Mouse (Mus musculus) neural tube, embryonic 11.5 days (tissue): ENCODE results near the gene Wdr26. TPM values are rescaled to one million over a fixed set of nuclear protein-coding genes. Genes with fewer than 3 reads are reported as not detected.
A peak's percentile ranks its signal among the peaks of the same experiment; 100 is the strongest.

Experiments used
- ATAC-seq: fragments of 200-750 bp; cut with Nextera tagmentation; 2 replicates; pipeline ENCODE4 v1.8.0; 2017; ENCODE audit warnings: moderate number of reproducible peaks, mild to moderate bottlenecking, moderate TSS enrichment, moderate library complexity; ENCODE audit not compliant: insufficient read depth, low FRiP score, low TSS enrichment
- DNase-seq: peaks from one replicate; pipeline ENCODE4 v3.0.0-alpha.2; 2015; ENCODE audit warnings: low spot score
- H3K27ac ChIP-seq: fragments of 300-500 bp; sonication (generic); 2 replicates; pipeline ENCODE4 v1.5.1; 2014; ENCODE audit warnings: low read depth, mild to moderate bottlenecking, low read length
- H3K27me3 ChIP-seq: fragments of 300-500 bp; sonication (generic); 2 replicates; pipeline ENCODE4 v1.6.1; 2014; ENCODE audit warnings: mild to moderate bottlenecking, low read length, mixed read lengths; ENCODE audit not compliant: control insufficient read depth, insufficient read depth
- H3K36me3 ChIP-seq: fragments of 300-500 bp; sonication (generic); 2 replicates; pipeline ENCODE4 v1.6.1; 2014; ENCODE audit warnings: mild to moderate bottlenecking, low read length, moderate library complexity, mixed read lengths; ENCODE audit not compliant: control insufficient read depth, insufficient read depth
- H3K4me1 ChIP-seq: fragments of 300-500 bp; sonication (generic); 2 replicates; pipeline ENCODE4 v1.6.1; 2014; ENCODE audit warnings: low read length, mixed read lengths; ENCODE audit not compliant: control insufficient read depth, insufficient read depth
- H3K4me2 ChIP-seq: fragments of 300-500 bp; sonication (generic); 2 replicates; pipeline ENCODE4 v1.6.1; 2014; ENCODE audit warnings: low read depth, mild to moderate bottlenecking, moderate library complexity
- H3K4me3 ChIP-seq: fragments of 300-500 bp; sonication (generic); 2 replicates; pipeline ENCODE4 v1.5.1; 2014; ENCODE audit warnings: low read depth, low read length
- H3K9ac ChIP-seq: fragments of 300-500 bp; sonication (generic); 2 replicates; pipeline ENCODE4 v1.6.1; 2014; ENCODE audit warnings: mild to moderate bottlenecking, low read length
- H3K9me3 ChIP-seq: fragments of 300-500 bp; sonication (generic); 2 replicates; pipeline ENCODE4 v1.6.1; 2016; ENCODE audit warnings: low read length; ENCODE audit not compliant: control insufficient read depth
- WGBS: fragments of 180-500 bp; shearing (Covaris S2); extraction: QIAGEN DNeasy Blood & Tissue Kit; methylation state at CpG from one replicate; pipeline ENCODE4 v1.1.7; 2014; 5-methylcytosine and 5-hydroxymethylcytosine counted together
- polyA plus RNA-seq: library from polyadenylated mRNA; unstranded; fragments of >200 nt; fragmentation: Nextera tagmentation; extraction: Ambion mirVana; gene quantifications from 2 replicates; pipeline ENCODE4 v1.2.1, GENCODE M21; 2014

Wdr26 gene
- 37.8 and 38.0 TPM in 2 replicates for polyA plus RNA-seq

GRCm38 (mm10) chr1:181211920-181212633 is at the start of gene Wdr26:
TSS of gene Wdr26 (minus strand) at chr1:181212001.
- Histone ChIP-seq H3K9me3 (no peaks in the 10 kb centered on the region), H3K27ac (peak within 1 kb of the TSS; percentile 77), H3K36me3 (no peaks in the 10 kb centered on the region; the same call in 1 of the 2 replicates), H3K4me2 (peak within 1 kb of the TSS; percentile 90), H3K4me1 (peaks cover 13% of the 10 kb centered on the region), H3K27me3 (no peaks in the 10 kb centered on the region), H3K4me3 (peak within 1 kb of the TSS; percentile 100), H3K9ac (peak within 1 kb of the TSS; percentile 94)
- WGBS: under 1% methylated on average over 50 of the region's 54 CpGs
- ATAC-seq: peak; percentile 90
- DNase-seq: peak; percentile 87

- peaks cover 2% of the 10 kb centered on the region; the same call in 1 of the 2 replicates for H3K4me1 ChIP-seq
- H3K4me2 ChIP-seq: no peak overlapping the region
- H3K9me3 ChIP-seq: no peaks in the 10 kb centered on the region
- no peak overlapping the region for H3K9ac ChIP-seq
- 51% methylated on average over 8 of the region's 8 CpGs for WGBS
- no peaks in the 10 kb centered on the region for H3K36me3 ChIP-seq
- no peak overlapping the region for H3K27ac ChIP-seq
- no peaks in the 10 kb centered on the region for H3K27me3 ChIP-seq
- no peak overlapping the region for H3K4me3 ChIP-seq
- DNase-seq: no peak
- no peak for ATAC-seq
These were observed 49.3 kb upstream of the Wdr26 start for GRCm38 (mm10) chr1:181260949-181261696.

GRCm38 (mm10) chr1:181260422-181260821 is 48.6 kb upstream of the Wdr26 start:
- no peaks in the 10 kb centered on the region for H3K36me3 ChIP-seq
- DNase-seq (no peak), ATAC-seq (no peak)
- H3K27ac ChIP-seq: no peak overlapping the region
- peaks cover 9% of the 10 kb centered on the region for H3K4me1 ChIP-seq
- WGBS: 92% methylated on average over 10 of the region's 10 CpGs
- H3K4me2 ChIP-seq: no peak overlapping the region
- no peak overlapping the region for H3K4me3 ChIP-seq
- H3K27me3 ChIP-seq: no peaks in the 10 kb centered on the region
- H3K9ac ChIP-seq: no peak overlapping the region
- no peaks in the 10 kb centered on the region for H3K9me3 ChIP-seq

GRCm38 (mm10) chr1:181259626-181260410 is 48.0 kb upstream of the Wdr26 start:
- Histone ChIP-seq H3K4me3 (no peak overlapping the region), H3K27me3 (no peaks in the 10 kb centered on the region), H3K36me3 (no peaks in the 10 kb centered on the region), H3K4me1 (peaks cover 10% of the 10 kb centered on the region), H3K27ac (no peak overlapping the region), H3K9me3 (no peaks in the 10 kb centered on the region), H3K9ac (no peak overlapping the region), H3K4me2 (no peak overlapping the region)
- no peak for ATAC-seq
- 63% methylated on average over 11 of the region's 11 CpGs for WGBS
- DNase-seq: no peak

- no peak overlapping the region for H3K4me3 ChIP-seq
- DNase-seq: no peak
- 54% methylated on average over 5 of the region's 5 CpGs for WGBS
- H3K4me2 ChIP-seq: no peak overlapping the region
- ATAC-seq: no peak
- no peak overlapping the region for H3K9ac ChIP-seq
- no peaks in the 10 kb centered on the region for H3K9me3 ChIP-seq
- no peaks in the 10 kb centered on the region for H3K36me3 ChIP-seq
- peaks cover 10% of the 10 kb centered on the region for H3K4me1 ChIP-seq
- H3K27me3 ChIP-seq: no peaks in the 10 kb centered on the region
- H3K27ac ChIP-seq: no peak overlapping the region
These were observed 47.3 kb upstream of the Wdr26 start for GRCm38 (mm10) chr1:181259056-181259455.

GRCm38 (mm10) chr1:181258616-181259015 is 46.8 kb upstream of the Wdr26 start:
- H3K9ac ChIP-seq: no peak overlapping the region
- no peak overlapping the region for H3K27ac ChIP-seq
- DNase-seq (no peak), ATAC-seq (no peak)
- H3K4me2 ChIP-seq: no peak overlapping the region
- 77% methylated on average over 5 of the region's 5 CpGs for WGBS
- no peaks in the 10 kb centered on the region for H3K36me3 ChIP-seq
- peaks cover 10% of the 10 kb centered on the region for H3K4me1 ChIP-seq
- no peaks in the 10 kb centered on the region for H3K27me3 ChIP-seq
- H3K9me3 ChIP-seq: no peaks in the 10 kb centered on the region
- no peak overlapping the region for H3K4me3 ChIP-seq

GRCm38 (mm10) chr1:181257585-181258555 is 46.1 kb upstream of the Wdr26 start:
- WGBS: 72% methylated on average over 20 of the region's 20 CpGs
- H3K4me1 ChIP-seq: peaks cover 10% of the 10 kb centered on the region
- H3K36me3 ChIP-seq: no peaks in the 10 kb centered on the region
- no peak overlapping the region for H3K4me2 ChIP-seq
- no peaks in the 10 kb centered on the region for H3K27me3 ChIP-seq
- DNase-seq (no peak), ATAC-seq (no peak)
- H3K9me3 ChIP-seq: no peaks in the 10 kb centered on the region
- H3K27ac ChIP-seq: no peak overlapping the region
- H3K4me3 ChIP-seq: no peak overlapping the region
- H3K9ac ChIP-seq: peak overlapping the region; percentile 26; the same call in 1 of the 2 replicates
